Mouse (Mus musculus) kidney, adult 2 months (tissue): Measurements from ENCODE around the gene Art2b. TPM values are rescaled to one million over a fixed set of nuclear protein-coding genes. Genes with fewer than 3 reads are reported as not detected.

ENCODE experiments used
- DNase-seq: peaks from one replicate; pipeline ENCODE4 v3.0.0; 2021
- H3K27ac ChIP-seq: fragments of 200-500 bp; 2 replicates; pipeline ENCODE4 v1.5.1; 2012; ENCODE audit warnings: low read depth, low read length, control low read depth, inconsistent platforms; ENCODE audit not compliant: insufficient read depth
- H3K27me3 ChIP-seq: fragments of 200-500 bp; replicated peaks from 2 replicates; pipeline ENCODE4 v1.6.1; 2012; ENCODE audit warnings: mild to moderate bottlenecking, moderate library complexity, low read length, inconsistent platforms; ENCODE audit not compliant: control insufficient read depth, insufficient read depth
- H3K36me3 ChIP-seq: fragments of 200-500 bp; 2 replicates; pipeline ENCODE4 v1.6.1; 2012; ENCODE audit warnings: mild to moderate bottlenecking, moderate library complexity, low read length, inconsistent platforms; ENCODE audit not compliant: control insufficient read depth, insufficient read depth
- H3K4me1 ChIP-seq: fragments of 200-500 bp; 2 replicates; pipeline ENCODE4 v1.6.1; 2011; ENCODE audit warnings: low read length; ENCODE audit not compliant: control insufficient read depth, insufficient read depth
- H3K4me3 ChIP-seq: fragments of 200-500 bp; 2 replicates; pipeline ENCODE4 v1.5.1; 2011; ENCODE audit warnings: mild to moderate bottlenecking, low read depth, low read length, control low read depth; ENCODE audit not compliant: insufficient read depth
- CTCF ChIP-seq: fragments of 200-500 bp; conservative IDR thresholded peaks from 2 replicates; pipeline ENCODE4 v1.5.1; 2011; ENCODE audit warnings: low read depth, mild to moderate bottlenecking, control low read depth, low read length, moderate library complexity, mixed read lengths; ENCODE audit not compliant: insufficient read depth, insufficient read length
- POLR2A ChIP-seq: fragments of 200-500 bp; IDR thresholded peaks from one replicate; pipeline ENCODE4 v1.6.1; 2011; ENCODE audit warnings: low read depth, low read length, control low read depth
- WGBS: fragments of 180-500 bp; shearing (Covaris S2); methylation state at CpG from one replicate; pipeline ENCODE4 v1.1.7; 2018; 5-methylcytosine and 5-hydroxymethylcytosine counted together
- polyA plus RNA-seq: library from polyadenylated mRNA; depleted of rRNA; stranded (reverse); fragments of >200 nt; gene quantifications from 2 replicates; pipeline ENCODE4 v1.2.3, GENCODE M21; 2012

The Art2b gene
- polyA plus RNA-seq, 1 experiment = 0.69 TPM

GRCm38 (mm10) chr7:101541132-101541531 lies 44.3 kb downstream of the Art2b start:
- 3% methylated on average over 11 of the region's 11 CpGs for WGBS
- peak; percentile 76 for DNase-seq
- TF ChIP-seq CTCF = peak; percentile 83
- no peak for TF ChIP-seq POLR2A
- Histone ChIP-seq H3K36me3 (no peaks in the 10 kb centered on the region), H3K4me1 (no peaks in the 10 kb centered on the region), H3K4me3 (no peak overlapping the region), H3K27ac (no peak overlapping the region), H3K27me3 (no peaks in the 10 kb centered on the region)

DNA sequence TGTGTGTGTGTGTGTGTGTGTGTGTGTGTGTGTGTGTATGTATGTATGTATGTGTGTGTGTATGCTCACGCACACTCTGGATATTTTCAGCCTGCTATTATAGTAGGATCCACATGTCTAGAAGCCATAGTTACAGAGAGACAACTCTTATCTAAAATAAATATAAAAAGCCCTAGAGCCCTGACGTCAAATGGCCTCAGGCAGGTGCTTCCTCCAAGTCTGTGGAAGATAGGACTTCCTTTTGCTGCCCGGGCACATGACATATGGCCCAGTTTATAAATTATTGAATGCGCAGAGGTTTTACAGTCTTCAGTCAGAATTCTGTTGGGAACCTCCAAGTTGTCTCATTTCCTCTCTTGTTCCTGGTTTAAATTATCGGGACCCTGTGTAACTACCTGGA lies 44.7 kb downstream of the Art2b start:
- no peak for DNase-seq
- Histone ChIP-seq H3K4me3 (no peak overlapping the region), H3K27me3 (no peaks in the 10 kb centered on the region), H3K27ac (no peak overlapping the region), H3K4me1 (no peaks in the 10 kb centered on the region), H3K36me3 (no peaks in the 10 kb centered on the region)
- 67% methylated on average over 5 of the region's 5 CpGs for WGBS
- TF ChIP-seq CTCF (no peak), POLR2A (no peak)

GRCm38 (mm10) chr7:101539774-101540173 lies 45.6 kb downstream of the Art2b start:
- H3K27me3 ChIP-seq = no peaks in the 10 kb centered on the region
- 55% methylated on average over 9 of the region's 9 CpGs for WGBS
- H3K4me3 ChIP-seq = no peak overlapping the region
- H3K4me1 ChIP-seq = no peaks in the 10 kb centered on the region
- DNase-seq = no peak
- H3K27ac ChIP-seq = no peak overlapping the region
- no peak for TF ChIP-seq POLR2A
- TF ChIP-seq CTCF = no peak
- no peaks in the 10 kb centered on the region for H3K36me3 ChIP-seq

GRCm38 (mm10) chr7:101538141-101538933 lies 47.1 kb downstream of the Art2b start:
- 23% methylated on average over 14 of the region's 14 CpGs for WGBS
- Histone ChIP-seq H3K27ac (no peak overlapping the region), H3K4me3 (no peak overlapping the region), H3K36me3 (no peaks in the 10 kb centered on the region), H3K4me1 (no peaks in the 10 kb centered on the region), H3K27me3 (no peaks in the 10 kb centered on the region)
- peak; percentile 26; the same call in 1 of the 2 replicates for TF ChIP-seq CTCF
- TF ChIP-seq POLR2A = no peak
- DNase-seq = peak; percentile 28

- 46% methylated on average over 8 of the region's 8 CpGs for WGBS
- no peak for TF ChIP-seq CTCF
- Histone ChIP-seq H3K27ac (no peak overlapping the region), H3K36me3 (no peaks in the 10 kb centered on the region), H3K27me3 (no peaks in the 10 kb centered on the region), H3K4me3 (no peak overlapping the region), H3K4me1 (no peaks in the 10 kb centered on the region)
- no peak for DNase-seq
Measured at GRCm38 (mm10) chr7:101537541-101537940, 47.9 kb downstream of the Art2b start.

GRCm38 (mm10) chr7:101535517-101535916 lies 49.9 kb downstream of the Art2b start:
- H3K36me3 ChIP-seq = no peaks in the 10 kb centered on the region
- DNase-seq = no peak
- no peaks in the 10 kb centered on the region for H3K4me1 ChIP-seq
- H3K4me3 ChIP-seq = no peak overlapping the region
- TF ChIP-seq POLR2A (no peak), CTCF (no peak)
- WGBS = 82% methylated on average over 5 of the region's 5 CpGs
- no peaks in the 10 kb centered on the region for H3K27me3 ChIP-seq
- H3K27ac ChIP-seq = no peak overlapping the region

- Histone ChIP-seq H3K4me3 (no peak overlapping the region), H3K27me3 (no peaks in the 10 kb centered on the region), H3K36me3 (no peaks in the 10 kb centered on the region), H3K4me1 (no peaks in the 10 kb centered on the region), H3K27ac (no peak overlapping the region)
- TF ChIP-seq CTCF = no peak
- no peak for TF ChIP-seq POLR2A
- 69% methylated on average over 10 of the region's 10 CpGs for WGBS
- DNase-seq = no peak
Measured at GRCm38 (mm10) chr7:101535102-101535501, 50.3 kb downstream of the Art2b start.
